ENCODE assay signal across 15 mouse cellular contexts in the genomic region with DNA sequence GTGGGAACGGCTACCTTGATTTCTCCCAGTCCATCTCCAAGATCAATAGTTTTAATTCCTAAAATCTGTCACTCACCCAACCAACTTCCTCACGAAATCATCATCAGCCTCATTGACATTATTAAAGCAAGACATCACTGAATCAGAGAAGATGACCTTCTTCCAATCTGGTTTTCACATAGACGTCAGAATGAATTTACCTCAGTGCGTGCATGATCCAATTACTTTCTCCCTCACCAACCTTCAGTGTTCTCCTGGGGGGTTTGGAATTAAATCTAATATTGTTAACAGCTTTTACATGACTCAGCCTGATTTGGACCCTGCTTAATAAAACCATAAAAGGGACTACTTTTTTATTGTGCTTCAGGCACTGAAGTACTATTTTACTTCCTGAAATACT.
"Had no signal": no experiment of that assay in that cellular context is flagged by ENCODE, and none has a peak within 500 bp of the region (broad histone marks: within the 10 kb centered on the region; RNA-seq: fewer than 3 reads in every experiment).

No protein-coding gene starts in this region.

- DNase-seq: lung, adult 18-20 months; lung, embryonic 14.5 days; lung, postnatal 10 days; lung, postnatal 4 days; right cerebral cortex, postnatal 14 days; thymus, adult 18-20 months; thymus, postnatal 14 days; thymus, postnatal 36 days had no signal

- H3K4me2 ChIP-seq: liver, embryonic 12.5 days; lung, embryonic 14.5 days; midbrain, embryonic 11.5 days; midbrain, embryonic 13.5 days; midbrain, embryonic 15.5 days; neural tube, embryonic 13.5 days had no signal

- H3K4me3 ChIP-seq: liver, embryonic 12.5 days; midbrain, embryonic 13.5 days; midbrain, embryonic 15.5 days; myocyte; neural tube, embryonic 13.5 days had no signal

- H3K27me3 ChIP-seq: liver, embryonic 12.5 days; midbrain, embryonic 13.5 days; midbrain, embryonic 15.5 days; neural tube, embryonic 13.5 days had no signal

- H3K27ac ChIP-seq: liver, embryonic 12.5 days; liver, embryonic 14.5 days; midbrain, embryonic 13.5 days; midbrain, embryonic 15.5 days; neural tube, embryonic 13.5 days had no signal

- ATAC-seq: liver, embryonic 12.5 days; midbrain, embryonic 13.5 days; midbrain, embryonic 15.5 days had no signal

- H3K9me3 ChIP-seq: liver, embryonic 12.5 days; midbrain, embryonic 13.5 days; midbrain, embryonic 15.5 days; neural tube, embryonic 13.5 days had no signal

- H3K36me3 ChIP-seq: liver, embryonic 12.5 days; midbrain, embryonic 13.5 days; midbrain, embryonic 15.5 days; neural tube, embryonic 13.5 days had no signal

- H3K4me1 ChIP-seq: liver, embryonic 12.5 days; midbrain, embryonic 13.5 days; midbrain, embryonic 15.5 days; neural tube, embryonic 13.5 days had no signal

- H3K9ac ChIP-seq: liver, embryonic 12.5 days; liver, embryonic 14.5 days; lung, embryonic 14.5 days; midbrain, embryonic 13.5 days; midbrain, embryonic 15.5 days; neural tube, embryonic 13.5 days had no signal
